Mouse (Mus musculus) midbrain, postnatal 0 days (tissue): ENCODE measurements around the gene Olfr763. TPM values are rescaled to one million over a fixed set of nuclear protein-coding genes. Genes with fewer than 3 reads are reported as not detected.
"Not testable (repeated sequence)": the region's sequence is repeated elsewhere in the genome, so short reads cannot be mapped to it uniquely, and the experiment has no call there.

Experiments used
- ATAC-seq: fragments of 200-750 bp; cut with Nextera tagmentation; 2 replicates; pipeline ENCODE4 v1.8.0; 2017; ENCODE audit warnings: moderate number of reproducible peaks, mild to moderate bottlenecking, moderate TSS enrichment, moderate library complexity; ENCODE audit not compliant: low FRiP score
- DNase-seq: peaks from one replicate; pipeline ENCODE4 v3.0.0-alpha.2; 2015; ENCODE audit warnings: low spot score
- H3K27ac ChIP-seq: fragments of 300-500 bp; sonication (generic); 2 replicates; pipeline ENCODE4 v1.5.1; 2014; ENCODE audit warnings: low read depth, mild to moderate bottlenecking, low read length, mixed read lengths
- H3K27me3 ChIP-seq: fragments of 300-500 bp; sonication (generic); 2 replicates; pipeline ENCODE4 v1.6.1; 2014; ENCODE audit warnings: low read length, control low read depth, mixed read lengths; ENCODE audit not compliant: insufficient read depth
- H3K36me3 ChIP-seq: fragments of 300-500 bp; sonication (generic); 2 replicates; pipeline ENCODE4 v1.6.1; 2014; ENCODE audit warnings: low read length, control low read depth, mixed read lengths; ENCODE audit not compliant: insufficient read depth
- H3K4me1 ChIP-seq: fragments of 300-500 bp; sonication (generic); 2 replicates; pipeline ENCODE4 v1.6.1; 2014; ENCODE audit warnings: mild to moderate bottlenecking, control low read depth, antibody characterized with exemption, low read length, mixed read lengths; ENCODE audit not compliant: insufficient read depth
- H3K4me2 ChIP-seq: fragments of 300-500 bp; sonication (generic); 2 replicates; pipeline ENCODE4 v1.6.1; 2014; ENCODE audit warnings: low read depth, mild to moderate bottlenecking, low read length, mixed read lengths; ENCODE audit not compliant: poor library complexity, severe bottlenecking
- H3K4me3 ChIP-seq: fragments of 300-500 bp; sonication (generic); 2 replicates; pipeline ENCODE4 v1.5.1; 2014; ENCODE audit warnings: low read depth, mild to moderate bottlenecking, low read length, moderate library complexity
- H3K9ac ChIP-seq: fragments of 300-500 bp; sonication (generic); replicated peaks from 2 replicates; pipeline ENCODE4 v1.6.1; 2014; ENCODE audit warnings: mild to moderate bottlenecking, low read length, moderate library complexity, mixed read lengths; ENCODE audit not compliant: poor library complexity, severe bottlenecking
- H3K9me3 ChIP-seq: fragments of 300-500 bp; sonication (generic); 2 replicates; pipeline ENCODE4 v1.6.1; 2016; ENCODE audit warnings: low read length, control low read depth
- CTCF ChIP-seq: IDR thresholded peaks from 2 replicates; pipeline ENCODE4 v1.5.1; 2016; ENCODE audit warnings: antibody characterized with exemption, mild to moderate bottlenecking
- WGBS: fragments of 180-500 bp; shearing (Covaris S2); extraction: QIAGEN DNeasy Blood & Tissue Kit; methylation state at CpG from one replicate; pipeline ENCODE4 v1.1.7; 2014; 5-methylcytosine and 5-hydroxymethylcytosine counted together
- polyA plus RNA-seq: library from polyadenylated mRNA; unstranded; fragments of >200 nt; fragmentation: Nextera tagmentation; extraction: Ambion mirVana; gene quantifications from 2 replicates; pipeline ENCODE4 v1.2.1, GENCODE M21; 2015
- total RNA-seq: library from RNA; depleted of rRNA; stranded (reverse); fragments of >200 nt; gene quantifications from 2 replicates; pipeline ENCODE4 v1.2.3, GENCODE M21; 2014

The Olfr763 gene
- total and polyA plus RNA-seq, 2 experiments from 2014 or later: not detected

GRCm38 (mm10) chr10:128995796-128996195 is 14.8 kb upstream of the Olfr763 start:
- no peaks in the 10 kb centered on the region for H3K27me3 ChIP-seq

GRCm38 (mm10) chr10:128996523-128997040 is 14.0 kb upstream of the Olfr763 start:
- WGBS: 78% methylated on average over 4 of the region's 4 CpGs
- Histone ChIP-seq H3K36me3 (no peaks in the 10 kb centered on the region), H3K9ac (no peak overlapping the region), H3K27ac (no peak overlapping the region), H3K9me3 (no peaks in the 10 kb centered on the region), H3K4me2 (no peak overlapping the region), H3K4me3 (no peak overlapping the region), H3K4me1 (no peaks in the 10 kb centered on the region), H3K27me3 (no peaks in the 10 kb centered on the region)
- TF ChIP-seq CTCF: no peak
- DNase-seq (no peak), ATAC-seq (no peak; the same call in 1 of the 2 replicates)

More at GRCm38 (mm10) chr10:128995796-128996195, 14.8 kb upstream of the Olfr763 start:
- no peak for TF ChIP-seq CTCF
- Histone ChIP-seq H3K4me2 (no peak overlapping the region), H3K9me3 (no peaks in the 10 kb centered on the region), H3K27ac (no peak overlapping the region), H3K4me1 (no peaks in the 10 kb centered on the region), H3K36me3 (no peaks in the 10 kb centered on the region), H3K9ac (no peak overlapping the region), H3K4me3 (no peak overlapping the region)
- ATAC-seq (no peak), DNase-seq (no peak)
- 97% methylated on average over 1 of the region's 1 CpGs for WGBS

- Histone ChIP-seq H3K27me3 (no peaks in the 10 kb centered on the region), H3K4me3 (no peak overlapping the region), H3K27ac (no peak overlapping the region), H3K4me1 (no peaks in the 10 kb centered on the region), H3K9ac (no peak overlapping the region), H3K36me3 (no peaks in the 10 kb centered on the region), H3K9me3 (no peaks in the 10 kb centered on the region), H3K4me2 (no peak overlapping the region)
- DNase-seq (no peak), ATAC-seq (no peak)
- TF ChIP-seq CTCF: no peak
- WGBS: 72% methylated on average over 14 of the region's 14 CpGs
Measured at GRCm38 (mm10) chr10:129004032-129004920, 6.3 kb upstream of the Olfr763 start.

GRCm38 (mm10) chr10:129011511-129011910 is 920 bp downstream of the Olfr763 start:
- not testable (repeated sequence) for ATAC-seq, H3K9ac ChIP-seq, H3K4me3 ChIP-seq, H3K27me3 ChIP-seq, H3K4me2 ChIP-seq, H3K9me3 ChIP-seq, DNase-seq, H3K27ac ChIP-seq, H3K36me3 ChIP-seq, H3K4me1 ChIP-seq
- 69% methylated on average over 2 of the region's 5 CpGs for WGBS

- no peak overlapping the region for H3K27ac ChIP-seq
- H3K4me1 ChIP-seq: no peaks in the 10 kb centered on the region
- DNase-seq (no peak), ATAC-seq (no peak)
- H3K9ac ChIP-seq: no peak overlapping the region
- H3K4me3 ChIP-seq: no peak overlapping the region
- H3K27me3 ChIP-seq: no peaks in the 10 kb centered on the region
- no peak for TF ChIP-seq CTCF
- H3K4me2 ChIP-seq: no peak overlapping the region
- H3K36me3 ChIP-seq: no peaks in the 10 kb centered on the region
- H3K9me3 ChIP-seq: no peaks in the 10 kb centered on the region
Measured at GRCm38 (mm10) chr10:129014477-129014876, 3.9 kb downstream of the Olfr763 start.

- ATAC-seq (no peak), DNase-seq (no peak)
- H3K4me3 ChIP-seq: no peak overlapping the region
- H3K27ac ChIP-seq: no peak overlapping the region
- H3K36me3 ChIP-seq: no peaks in the 10 kb centered on the region
- H3K4me1 ChIP-seq: no peaks in the 10 kb centered on the region
- 0 out of 2 replicates have a peak, but pooled peaks have one; percentile 22 for TF ChIP-seq CTCF
- no peaks in the 10 kb centered on the region for H3K27me3 ChIP-seq
- no peak overlapping the region for H3K4me2 ChIP-seq
- no peak overlapping the region for H3K9ac ChIP-seq
- no peaks in the 10 kb centered on the region for H3K9me3 ChIP-seq
Measured at GRCm38 (mm10) chr10:129023319-129023718, 12.7 kb downstream of the Olfr763 start.
